Mouse (Mus musculus): ENCODE data around the gene Prg2. TPM values are rescaled to one million over a fixed set of nuclear protein-coding genes. Genes with fewer than 3 reads are reported as not detected.

The Prg2 gene
- polyA plus RNA-seq, 1 experiment from 2014 or later, result not detected

GRCm38 (mm10) chr2:84939711-84940110 is 40.5 kb upstream of the Prg2 start:
- Histone ChIP-seq H3K27ac (ENCODE audit: low read depth) (no peak overlapping the region), H3K27me3 (replicated peaks; ENCODE audit: control insufficient read depth, insufficient read depth, low read length) (no peaks in the 10 kb centered on the region), H3K36me3 (ENCODE audit: control insufficient read depth, insufficient read depth, low read length) (peaks cover 23% of the 10 kb centered on the region), H3K9me3 (ENCODE audit: control insufficient read depth, low read length) (no peaks in the 10 kb centered on the region), H3K9ac (ENCODE audit: low read length) (no peak overlapping the region), H3K4me3 (ENCODE audit: low read depth, low read length) (no peak overlapping the region), H3K4me2 (ENCODE audit: low read length) (no peak overlapping the region), H3K4me1 (replicated peaks; ENCODE audit: control insufficient read depth, insufficient read depth, low read length) (peaks cover 12% of the 10 kb centered on the region; the same call in 1 of the 2 replicates)
- no peak for DNase-seq (ENCODE audit: low spot score)
- WGBS, result 97% methylated on average over 6 of the region's 6 CpGs
- no peak for ATAC-seq (replicated peaks; ENCODE audit: low FRiP score, low TSS enrichment, low read depth)

- 72% methylated on average over 2 of the region's 2 CpGs for WGBS
- Histone ChIP-seq H3K4me2 (ENCODE audit: low read length) (no peak overlapping the region), H3K36me3 (ENCODE audit: control insufficient read depth, insufficient read depth, low read length) (peaks cover 37% of the 10 kb centered on the region)
Observed at GRCm38 (mm10) chr2:84941332-84941731, 38.9 kb upstream of the Prg2 start.

GRCm38 (mm10) chr2:84941795-84942194 is 38.5 kb upstream of the Prg2 start:
- no peak overlapping the region for H3K9ac ChIP-seq (ENCODE audit: low read length)
- 93% methylated on average over 4 of the region's 4 CpGs for WGBS
- no peak overlapping the region for H3K4me3 ChIP-seq (ENCODE audit: low read depth, low read length)
- H3K4me2 ChIP-seq (ENCODE audit: low read length), result no peak overlapping the region
- no peaks in the 10 kb centered on the region for H3K9me3 ChIP-seq (ENCODE audit: control insufficient read depth, low read length)
- peaks cover 41% of the 10 kb centered on the region for H3K36me3 ChIP-seq (ENCODE audit: control insufficient read depth, insufficient read depth, low read length)
- H3K27ac ChIP-seq (ENCODE audit: low read depth), result no peak overlapping the region
- DNase-seq (ENCODE audit: low spot score) (no peak), ATAC-seq (replicated peaks; ENCODE audit: low FRiP score, low TSS enrichment, low read depth) (no peak)
- H3K4me1 ChIP-seq (replicated peaks; ENCODE audit: control insufficient read depth, insufficient read depth, low read length), result peaks cover 12% of the 10 kb centered on the region; the same call in 1 of the 2 replicates
- no peaks in the 10 kb centered on the region for H3K27me3 ChIP-seq (replicated peaks; ENCODE audit: control insufficient read depth, insufficient read depth, low read length)

More at GRCm38 (mm10) chr2:84941332-84941731, 38.9 kb upstream of the Prg2 start:
- Histone ChIP-seq H3K27ac (ENCODE audit: low read depth) (no peak overlapping the region), H3K27me3 (replicated peaks; ENCODE audit: control insufficient read depth, insufficient read depth, low read length) (no peaks in the 10 kb centered on the region), H3K4me3 (ENCODE audit: low read depth, low read length) (no peak overlapping the region), H3K9ac (ENCODE audit: low read length) (no peak overlapping the region), H3K4me1 (replicated peaks; ENCODE audit: control insufficient read depth, insufficient read depth, low read length) (peaks cover 12% of the 10 kb centered on the region; the same call in 1 of the 2 replicates), H3K9me3 (ENCODE audit: control insufficient read depth, low read length) (no peaks in the 10 kb centered on the region)
- ATAC-seq (replicated peaks; ENCODE audit: low FRiP score, low TSS enrichment, low read depth), result no peak
- no peak for DNase-seq (ENCODE audit: low spot score)

GRCm38 (mm10) chr2:84947154-84947771 is 33.0 kb upstream of the Prg2 start:
- Histone ChIP-seq H3K9ac (ENCODE audit: low read length) (no peak overlapping the region), H3K4me2 (ENCODE audit: low read length) (no peak overlapping the region), H3K4me3 (ENCODE audit: low read depth, low read length) (no peak overlapping the region), H3K9me3 (ENCODE audit: control insufficient read depth, low read length) (no peaks in the 10 kb centered on the region), H3K27ac (ENCODE audit: low read depth) (no peak overlapping the region), H3K36me3 (ENCODE audit: control insufficient read depth, insufficient read depth, low read length) (peaks cover 81% of the 10 kb centered on the region), H3K4me1 (replicated peaks; ENCODE audit: control insufficient read depth, insufficient read depth, low read length) (no peaks in the 10 kb centered on the region), H3K27me3 (replicated peaks; ENCODE audit: control insufficient read depth, insufficient read depth, low read length) (no peaks in the 10 kb centered on the region)
- ATAC-seq (replicated peaks; ENCODE audit: low FRiP score, low TSS enrichment, low read depth) (no peak), DNase-seq (ENCODE audit: low spot score) (no peak)
- WGBS, result 82% methylated on average over 3 of the region's 3 CpGs

- Histone ChIP-seq H3K4me3 (ENCODE audit: low read depth, low read length) (no peak overlapping the region), H3K27me3 (replicated peaks; ENCODE audit: control insufficient read depth, insufficient read depth, low read length) (no peaks in the 10 kb centered on the region), H3K27ac (ENCODE audit: low read depth) (no peak overlapping the region), H3K9ac (ENCODE audit: low read length) (no peak overlapping the region), H3K36me3 (ENCODE audit: control insufficient read depth, insufficient read depth, low read length) (peaks cover 85% of the 10 kb centered on the region), H3K4me2 (ENCODE audit: low read length) (no peak overlapping the region), H3K4me1 (replicated peaks; ENCODE audit: control insufficient read depth, insufficient read depth, low read length) (no peaks in the 10 kb centered on the region), H3K9me3 (ENCODE audit: control insufficient read depth, low read length) (no peaks in the 10 kb centered on the region)
- DNase-seq (ENCODE audit: low spot score) (peak; percentile 24), ATAC-seq (replicated peaks; ENCODE audit: low FRiP score, low TSS enrichment, low read depth) (no peak)
- 96% methylated on average over 7 of the region's 7 CpGs for WGBS
Observed at GRCm38 (mm10) chr2:84948252-84948651, 32.0 kb upstream of the Prg2 start.

GRCm38 (mm10) chr2:84948721-84949120 is 31.5 kb upstream of the Prg2 start:
- Histone ChIP-seq H3K9ac (ENCODE audit: low read length) (no peak overlapping the region), H3K4me1 (replicated peaks; ENCODE audit: control insufficient read depth, insufficient read depth, low read length) (no peaks in the 10 kb centered on the region), H3K4me3 (ENCODE audit: low read depth, low read length) (no peak overlapping the region), H3K27ac (ENCODE audit: low read depth) (no peak overlapping the region), H3K4me2 (ENCODE audit: low read length) (no peak overlapping the region), H3K27me3 (replicated peaks; ENCODE audit: control insufficient read depth, insufficient read depth, low read length) (no peaks in the 10 kb centered on the region), H3K36me3 (ENCODE audit: control insufficient read depth, insufficient read depth, low read length) (peaks cover 86% of the 10 kb centered on the region), H3K9me3 (ENCODE audit: control insufficient read depth, low read length) (no peaks in the 10 kb centered on the region)
- ATAC-seq (replicated peaks; ENCODE audit: low FRiP score, low TSS enrichment, low read depth) (no peak), DNase-seq (ENCODE audit: low spot score) (no peak)
- WGBS, result 79% methylated on average over 2 of the region's 2 CpGs

GRCm38 (mm10) chr2:84951027-84951426 is 29.2 kb upstream of the Prg2 start:
- ATAC-seq (replicated peaks; ENCODE audit: low FRiP score, low TSS enrichment, low read depth) (no peak), DNase-seq (ENCODE audit: low spot score) (peak; percentile 40)
- H3K27ac ChIP-seq (ENCODE audit: low read depth), result no peak overlapping the region
- no peaks in the 10 kb centered on the region for H3K9me3 ChIP-seq (ENCODE audit: control insufficient read depth, low read length)
- H3K27me3 ChIP-seq (replicated peaks; ENCODE audit: control insufficient read depth, insufficient read depth, low read length), result no peaks in the 10 kb centered on the region
- no peaks in the 10 kb centered on the region for H3K4me1 ChIP-seq (replicated peaks; ENCODE audit: control insufficient read depth, insufficient read depth, low read length)
- H3K4me3 ChIP-seq (ENCODE audit: low read depth, low read length), result no peak overlapping the region
- H3K4me2 ChIP-seq (ENCODE audit: low read length), result no peak overlapping the region
- no peak overlapping the region for H3K9ac ChIP-seq (ENCODE audit: low read length)
- WGBS, result 95% methylated on average over 8 of the region's 8 CpGs
- H3K36me3 ChIP-seq (ENCODE audit: control insufficient read depth, insufficient read depth, low read length), result peaks cover 85% of the 10 kb centered on the region

- H3K36me3 ChIP-seq (ENCODE audit: control insufficient read depth, insufficient read depth, low read length), result peaks cover 86% of the 10 kb centered on the region
- no peak overlapping the region for H3K4me2 ChIP-seq (ENCODE audit: low read length)
- DNase-seq (ENCODE audit: low spot score) (peak; percentile 10), ATAC-seq (replicated peaks; ENCODE audit: low FRiP score, low TSS enrichment, low read depth) (no peak)
- H3K27ac ChIP-seq (ENCODE audit: low read depth), result no peak overlapping the region
- no peak overlapping the region for H3K4me3 ChIP-seq (ENCODE audit: low read depth, low read length)
- no peaks in the 10 kb centered on the region for H3K27me3 ChIP-seq (replicated peaks; ENCODE audit: control insufficient read depth, insufficient read depth, low read length)
- H3K4me1 ChIP-seq (replicated peaks; ENCODE audit: control insufficient read depth, insufficient read depth, low read length), result no peaks in the 10 kb centered on the region
- no peak overlapping the region for H3K9ac ChIP-seq (ENCODE audit: low read length)
- H3K9me3 ChIP-seq (ENCODE audit: control insufficient read depth, low read length), result no peaks in the 10 kb centered on the region
- 91% methylated on average over 1 of the region's 1 CpGs for WGBS
Observed at GRCm38 (mm10) chr2:84952251-84952650, 28.0 kb upstream of the Prg2 start.

GRCm38 (mm10) chr2:84952693-84953092 is 27.6 kb upstream of the Prg2 start:
- H3K9ac ChIP-seq (ENCODE audit: low read length), result no peak overlapping the region
- peaks cover 85% of the 10 kb centered on the region for H3K36me3 ChIP-seq (ENCODE audit: control insufficient read depth, insufficient read depth, low read length)
- no peak for ATAC-seq (replicated peaks; ENCODE audit: low FRiP score, low TSS enrichment, low read depth)
- H3K27ac ChIP-seq (ENCODE audit: low read depth), result no peak overlapping the region
- no peak overlapping the region for H3K4me2 ChIP-seq (ENCODE audit: low read length)
- H3K4me1 ChIP-seq (replicated peaks; ENCODE audit: control insufficient read depth, insufficient read depth, low read length), result no peaks in the 10 kb centered on the region
- WGBS, result 75% methylated on average over 4 of the region's 4 CpGs
- H3K4me3 ChIP-seq (ENCODE audit: low read depth, low read length), result no peak overlapping the region
- no peaks in the 10 kb centered on the region for H3K27me3 ChIP-seq (replicated peaks; ENCODE audit: control insufficient read depth, insufficient read depth, low read length)
- DNase-seq (ENCODE audit: low spot score), result peak; percentile 44
- no peaks in the 10 kb centered on the region for H3K9me3 ChIP-seq (ENCODE audit: control insufficient read depth, low read length)

Measured in intestine, embryonic 14.5 days (tissue).